Mouse (Mus musculus): ENCODE measurements around the gene Rbfox2.

The Rbfox2 gene

DNA sequence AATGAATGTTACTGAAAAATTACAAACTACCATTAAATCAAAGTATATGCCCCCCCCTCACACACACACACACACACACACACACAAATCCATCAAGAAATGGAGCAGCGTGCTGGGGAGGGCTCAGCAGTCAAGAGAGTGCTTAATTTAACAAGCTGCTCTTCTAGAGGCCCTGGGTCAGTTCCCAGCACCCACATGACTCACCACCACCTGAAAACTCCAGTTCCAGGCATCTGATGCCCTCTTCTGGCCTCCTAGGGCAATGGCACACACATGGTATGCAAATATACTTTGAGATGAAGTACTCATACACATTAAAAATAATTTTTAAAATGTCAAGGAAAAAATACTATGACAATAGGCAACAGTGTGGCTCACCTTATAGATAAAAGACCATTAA, 120.7 kb downstream of the Rbfox2 start:
- no peak for DNase-seq

DNA sequence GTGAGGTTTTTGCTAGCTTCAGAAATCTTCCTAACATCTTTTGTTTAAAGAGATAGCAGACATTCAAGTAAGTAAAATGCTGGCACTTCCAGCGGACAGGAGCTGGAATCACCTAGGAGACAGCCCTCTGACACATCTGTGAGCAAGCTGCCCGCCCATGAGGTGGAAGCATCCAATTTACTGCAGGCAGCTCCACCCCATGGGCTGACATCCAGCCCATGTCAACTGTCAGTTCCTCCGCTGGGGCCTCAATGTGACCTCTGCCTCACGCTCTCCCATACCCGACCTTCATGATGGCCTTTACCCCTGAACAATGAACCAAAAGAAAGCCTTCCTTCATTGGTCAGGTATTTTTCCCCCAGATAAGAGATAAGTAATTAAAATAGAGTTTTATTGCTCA, 121.2 kb downstream of the Rbfox2 start:
- peak; percentile 11 to 26 for DNase-seq

DNA sequence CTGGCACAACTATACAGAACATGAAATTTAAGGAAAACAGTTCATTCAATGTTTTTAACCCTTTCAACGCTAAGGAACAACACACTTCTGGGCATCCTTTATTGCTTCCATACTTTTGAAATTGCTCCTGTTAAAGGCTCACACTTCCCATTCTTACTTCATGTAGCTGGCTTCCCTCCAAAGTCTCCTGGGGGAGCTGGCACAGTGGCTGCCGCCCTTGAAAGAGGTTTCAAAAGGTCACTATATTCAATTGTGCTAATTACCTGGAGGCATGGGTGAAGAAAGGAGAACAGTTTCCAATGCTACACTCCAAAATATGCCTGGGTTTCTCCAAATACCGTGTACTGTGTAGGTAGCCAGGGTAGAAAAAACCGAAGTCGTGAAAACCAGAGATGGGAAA, 124.0 kb downstream of the Rbfox2 start:
- peak; percentile 61 to 73 for DNase-seq

DNA sequence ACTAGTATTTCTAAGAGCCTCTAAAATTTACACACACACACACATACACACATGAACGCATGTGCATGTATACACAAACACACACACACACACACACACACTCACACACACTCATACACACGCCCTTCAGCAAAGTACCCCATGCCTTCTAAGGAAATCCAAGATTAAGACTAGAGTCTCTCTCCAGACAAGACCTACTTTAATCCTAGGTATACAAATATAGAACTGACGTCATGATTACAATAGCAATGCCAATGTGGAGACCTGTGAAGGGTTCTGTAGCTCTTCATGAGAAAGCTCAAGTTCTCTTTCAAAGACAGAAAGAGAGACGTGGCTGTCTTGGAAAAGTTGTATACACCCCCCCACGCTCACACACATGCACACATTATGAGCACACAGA, 132.8 kb downstream of the Rbfox2 start:
- DNase-seq: no peak

DNA sequence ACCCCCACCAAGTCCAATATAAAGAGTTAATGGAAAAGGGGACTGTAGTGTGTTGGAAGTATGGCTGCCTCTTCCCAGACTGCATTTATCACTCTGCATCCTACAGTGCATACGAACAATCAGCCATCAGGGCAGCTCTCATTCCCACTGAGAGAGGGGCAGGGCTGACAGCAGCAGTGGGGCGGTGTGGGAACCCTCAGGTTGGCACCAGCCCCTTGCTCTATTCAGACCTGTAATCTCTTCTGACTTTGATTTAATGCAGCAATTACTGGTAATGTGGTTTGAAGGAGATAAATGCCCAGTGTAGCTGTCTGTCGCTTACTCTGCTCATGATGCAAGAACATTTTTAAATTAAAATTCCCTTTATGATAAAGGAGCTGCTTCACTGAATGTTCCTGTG, 134.4 kb downstream of the Rbfox2 start:
- DNase-seq: no peak

DNA sequence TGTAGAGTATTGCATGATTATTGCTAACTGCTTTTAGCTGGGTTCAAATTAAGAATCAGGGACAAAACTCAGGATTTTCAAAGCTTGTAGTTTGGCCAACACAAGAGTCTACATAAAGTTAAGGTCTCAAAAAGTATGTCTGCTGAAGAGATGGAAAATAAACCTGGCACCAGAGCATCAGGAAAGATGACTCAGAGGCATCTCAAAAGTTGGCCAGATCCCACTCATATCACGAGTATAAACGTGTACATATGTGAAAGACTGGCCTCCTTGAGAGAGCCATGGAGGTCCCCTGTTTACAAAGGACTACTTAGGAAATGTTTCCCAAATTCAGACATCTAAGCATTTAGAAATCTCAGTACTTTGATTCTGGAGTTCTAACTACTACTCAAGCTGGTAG, 138.0 kb downstream of the Rbfox2 start:
- DNase-seq: no peak

DNA sequence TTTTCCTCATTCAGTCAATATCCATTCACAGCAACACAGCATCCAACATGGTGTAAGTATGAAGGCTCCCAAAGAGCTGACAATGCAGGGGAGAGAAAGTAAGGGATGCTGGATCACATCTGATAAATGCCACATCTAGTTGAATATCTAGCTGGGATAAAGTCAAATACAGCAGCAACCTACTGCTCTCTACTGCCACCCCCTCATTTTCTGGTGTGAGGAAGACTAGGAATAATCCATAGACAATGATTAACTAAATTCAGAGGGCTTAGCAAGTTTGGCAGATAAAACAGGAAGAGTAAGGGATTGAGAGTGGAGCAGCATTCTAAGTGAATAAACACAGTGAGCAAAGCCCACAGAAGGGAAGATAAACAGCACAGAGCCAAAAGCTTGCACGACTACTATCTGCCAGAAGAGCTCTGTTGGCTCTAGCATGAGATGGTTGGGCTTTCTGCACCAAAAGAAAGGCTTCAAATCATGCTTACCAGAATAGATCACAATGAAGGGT, 140.5 kb downstream of the Rbfox2 start:
- no peak for DNase-seq

DNA sequence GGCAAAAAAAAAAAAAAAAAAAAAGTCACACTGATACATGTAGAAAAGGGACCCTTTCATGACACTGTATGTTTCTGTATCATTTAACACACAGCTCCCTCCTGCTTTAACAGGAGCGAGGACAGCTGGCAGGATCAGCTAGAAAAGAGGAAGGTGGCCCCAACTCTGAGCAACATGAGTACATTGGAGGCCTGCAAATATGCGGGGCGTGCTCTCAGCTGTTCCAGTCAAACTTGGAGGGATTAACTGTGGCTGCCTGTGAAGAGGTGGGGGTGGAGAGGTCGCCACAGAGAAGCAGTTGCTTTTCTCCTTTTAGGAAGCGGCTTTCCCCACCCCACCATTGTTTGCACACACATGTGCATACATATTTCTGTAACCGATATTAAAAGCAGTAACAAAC, 143.5 kb downstream of the Rbfox2 start:
- DNase-seq: no peak

DNA sequence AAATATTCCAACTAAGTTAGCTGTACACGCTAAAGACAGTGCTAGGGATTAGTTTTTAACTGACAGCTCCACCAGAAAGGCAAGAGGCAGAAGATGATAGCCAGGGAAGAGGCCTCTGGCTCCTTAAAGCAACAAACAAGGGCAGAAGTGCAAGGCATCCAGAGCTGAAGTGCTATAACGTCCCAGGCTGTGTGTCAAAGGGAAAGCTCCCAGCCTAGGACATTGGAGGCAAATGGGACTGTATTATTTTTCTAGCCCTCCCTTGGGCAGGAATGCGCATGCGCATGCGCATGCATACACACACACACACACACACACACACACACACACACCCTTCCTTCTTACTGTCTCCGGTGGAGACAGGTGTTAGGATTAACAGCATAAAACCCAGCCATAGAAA, 143.9 kb downstream of the Rbfox2 start:
- no peak for DNase-seq

DNA sequence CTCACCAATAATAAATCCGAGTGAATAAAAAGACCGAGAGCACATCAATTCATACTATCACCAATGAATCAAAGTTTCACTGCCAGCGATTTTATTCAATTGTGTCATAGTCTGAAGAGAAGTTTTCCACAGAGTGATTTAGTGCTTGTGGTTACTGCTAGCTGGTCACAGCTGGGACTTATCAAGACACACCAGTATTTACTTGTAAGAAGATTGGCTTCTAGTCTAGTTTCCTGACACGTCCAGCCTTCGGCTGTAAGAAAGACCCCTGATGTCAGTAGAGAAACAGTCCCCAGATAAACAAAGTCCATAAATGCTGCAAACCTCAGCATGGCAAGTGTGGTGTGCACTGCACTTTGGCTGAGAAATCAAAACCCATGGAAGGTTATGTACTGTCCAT, 145.4 kb downstream of the Rbfox2 start:
- DNase-seq: no peak

DNA sequence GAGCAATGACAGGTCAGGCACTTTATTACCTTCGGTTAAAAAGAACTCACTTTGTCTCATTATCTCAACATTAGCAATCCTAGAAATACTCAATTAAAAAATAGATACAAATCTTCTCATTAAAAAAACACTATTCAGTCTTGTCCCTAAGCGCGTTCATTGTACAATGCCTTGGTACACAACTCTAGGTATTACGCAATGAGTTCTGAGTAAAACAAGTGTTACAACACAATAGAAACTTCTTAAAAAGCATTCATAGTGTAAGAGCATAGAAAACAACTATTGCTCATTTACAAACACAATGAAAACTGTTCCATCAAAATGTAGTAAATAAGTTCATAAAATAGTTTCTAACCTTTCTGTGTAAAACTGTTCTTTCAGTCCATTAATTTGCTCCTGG, 146.0 kb downstream of the Rbfox2 start:
- no peak for DNase-seq

DNA sequence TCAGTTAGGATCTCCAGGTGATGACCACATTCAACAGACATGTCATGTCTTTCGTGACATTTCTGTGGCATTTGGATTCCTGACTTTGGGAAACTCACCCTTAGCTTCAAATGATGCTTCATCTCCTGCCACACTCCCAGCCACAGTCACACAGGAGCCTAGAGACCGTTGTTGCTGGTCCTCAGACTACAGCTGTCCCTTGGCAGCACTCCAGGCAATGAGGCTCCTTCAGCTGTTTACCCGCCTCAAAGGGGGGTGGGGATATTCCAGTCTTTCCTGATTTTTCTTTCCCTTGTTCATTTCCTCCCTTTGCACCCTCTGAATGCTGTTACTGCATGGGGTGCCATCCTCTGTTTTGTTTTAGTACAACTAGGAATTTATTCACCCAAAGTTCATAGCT, 150.3 kb downstream of the Rbfox2 start:
- peak; percentile 88 to 91 for DNase-seq

DNA sequence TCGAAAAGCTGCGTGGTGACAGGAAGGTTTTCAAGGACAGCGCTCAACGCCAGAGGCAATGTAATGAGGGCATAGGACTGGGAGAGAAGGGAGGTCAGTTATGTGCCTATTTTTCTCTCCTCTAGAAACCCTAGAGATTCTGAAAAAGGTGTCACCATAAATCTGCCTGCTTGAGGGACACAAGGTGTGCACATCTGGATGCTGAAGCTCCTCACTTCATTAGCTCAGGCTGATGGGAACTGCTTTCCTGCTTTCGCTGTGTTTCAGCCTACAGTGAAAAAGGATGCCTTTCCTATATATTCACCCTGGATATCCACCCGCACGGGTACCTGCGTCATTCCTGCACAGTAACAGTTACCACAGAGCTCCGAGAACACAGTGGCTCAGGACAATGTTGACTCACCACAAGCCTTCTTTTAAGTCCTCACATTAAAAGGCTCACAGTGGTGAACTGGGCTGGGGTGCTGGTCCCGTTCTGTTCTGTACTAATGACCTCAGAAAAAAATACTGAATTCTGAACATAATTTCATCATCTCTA, 152.5 kb downstream of the Rbfox2 start:
- no peak for DNase-seq

DNA sequence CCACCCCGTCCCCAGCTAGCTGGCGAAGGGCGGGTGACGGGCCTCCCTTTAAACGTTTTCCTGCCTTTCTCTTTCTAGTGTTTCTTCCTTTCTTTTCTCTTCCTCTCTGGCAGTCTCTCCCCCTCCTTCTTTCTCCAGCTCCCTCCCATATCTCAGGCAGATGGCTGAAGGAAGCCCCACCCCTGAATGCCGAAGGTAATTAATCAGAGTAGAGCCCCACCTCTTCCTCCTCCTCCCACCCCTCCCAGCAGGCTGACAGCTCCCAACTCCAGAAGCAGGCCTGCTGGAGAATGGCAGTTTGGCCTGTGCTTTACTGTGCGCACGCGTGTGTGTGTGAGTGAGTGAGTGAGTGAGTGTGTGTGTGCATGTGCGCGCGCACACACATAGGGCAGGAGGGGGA, 153.2 kb downstream of the Rbfox2 start:
- peak; percentile 88 to 93 for DNase-seq

DNA sequence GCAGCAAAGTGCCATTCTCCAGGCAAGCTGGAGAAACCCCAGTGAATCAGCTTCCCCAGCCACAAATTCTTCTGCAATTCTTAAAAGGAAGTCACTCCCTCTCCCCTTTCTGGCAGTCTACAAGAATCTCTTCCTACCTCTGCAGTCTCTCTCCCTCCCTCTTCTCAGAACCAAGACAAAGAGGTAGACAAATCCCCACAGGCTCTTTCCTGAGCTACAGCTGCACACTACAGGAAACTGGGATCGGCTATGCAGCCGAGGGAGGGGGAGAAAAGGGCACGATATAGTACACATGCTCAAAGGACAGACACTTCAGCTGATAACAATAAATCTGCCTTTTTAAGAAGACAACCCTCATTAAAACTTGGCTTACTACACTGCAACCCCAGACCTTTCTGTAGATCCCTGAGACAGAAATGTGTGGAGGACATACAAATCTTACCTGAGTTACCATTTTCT, 153.7 kb downstream of the Rbfox2 start:
- DNase-seq: peak; percentile 58 to 63

DNA sequence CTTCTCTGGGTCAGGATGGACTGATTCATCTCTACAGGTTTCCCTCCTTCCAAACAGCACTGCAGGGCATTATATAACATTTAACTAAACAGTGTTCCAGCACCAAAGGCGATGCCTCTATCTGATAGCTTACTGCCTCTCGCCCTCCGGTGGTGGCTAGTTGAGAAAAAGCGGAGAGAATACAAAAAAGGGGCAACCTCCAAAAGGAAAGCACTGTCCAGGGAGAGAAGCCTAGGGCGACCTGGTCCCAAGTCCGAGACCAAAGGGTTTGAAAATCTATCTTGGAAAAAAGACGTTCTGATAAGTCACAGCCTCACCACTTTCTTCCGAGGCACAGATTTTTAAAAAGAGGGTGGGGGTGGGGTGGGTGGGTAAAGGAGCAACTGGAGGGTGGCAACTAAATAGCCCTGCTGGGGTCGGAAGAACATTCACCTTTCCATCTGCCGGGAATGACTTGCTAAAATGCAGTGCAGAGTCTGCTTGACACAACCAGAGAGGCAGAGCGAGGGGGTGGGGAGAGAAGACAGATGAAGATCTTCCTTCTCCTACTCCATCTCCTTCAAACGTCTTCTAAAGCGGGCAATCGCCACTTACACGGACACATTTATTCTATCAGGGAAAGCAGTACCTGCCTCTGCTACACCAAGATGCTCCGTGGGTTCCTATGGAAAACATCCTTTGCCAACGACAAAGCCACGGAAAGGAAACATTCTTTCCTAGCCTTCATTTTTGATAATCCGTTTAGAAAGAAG, 154.3 kb downstream of the Rbfox2 start:
- DNase-seq: peak; percentile 65 to 69

DNA sequence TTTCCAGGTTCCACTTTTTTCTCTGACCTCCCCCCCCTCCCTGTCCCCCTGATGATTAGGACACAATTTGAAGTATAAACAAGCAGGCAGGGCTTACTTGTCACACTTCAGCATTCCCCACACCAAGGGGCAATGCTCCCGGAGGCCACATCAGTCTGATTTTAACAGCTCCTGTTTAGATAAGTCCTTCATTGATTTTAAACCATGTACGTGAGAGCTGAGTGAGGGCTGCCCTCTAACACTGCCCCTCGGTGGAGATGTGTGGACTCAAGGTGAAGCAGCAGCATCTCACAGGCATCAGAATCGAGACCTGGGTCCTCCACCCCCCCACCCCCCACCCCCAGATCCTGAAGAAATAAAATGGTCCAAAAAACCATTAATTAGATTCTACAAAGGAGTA, 155.0 kb downstream of the Rbfox2 start:
- DNase-seq: peak in 1 of 2 experiments; percentile 39

DNA sequence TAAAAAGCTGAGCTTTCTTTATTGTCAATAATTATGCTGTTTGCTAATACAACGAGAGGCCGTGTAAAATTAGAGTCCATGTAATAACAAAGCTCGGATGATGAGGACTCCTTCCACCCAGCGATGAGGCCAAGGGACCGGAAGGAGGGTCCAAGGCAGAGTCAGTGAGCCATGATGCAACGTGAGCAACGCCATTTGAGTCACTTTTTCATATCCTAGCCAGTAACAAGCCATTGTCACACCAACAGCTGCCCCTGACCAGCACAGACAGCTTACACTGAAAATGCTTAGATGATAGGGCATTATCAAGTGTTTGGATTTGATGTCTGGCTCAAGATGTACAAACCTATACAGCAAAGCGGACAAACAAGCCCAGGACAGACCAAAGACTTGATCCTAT, 155.6 kb downstream of the Rbfox2 start:
- DNase-seq: peak in 1 of 2 experiments; percentile 20

DNA sequence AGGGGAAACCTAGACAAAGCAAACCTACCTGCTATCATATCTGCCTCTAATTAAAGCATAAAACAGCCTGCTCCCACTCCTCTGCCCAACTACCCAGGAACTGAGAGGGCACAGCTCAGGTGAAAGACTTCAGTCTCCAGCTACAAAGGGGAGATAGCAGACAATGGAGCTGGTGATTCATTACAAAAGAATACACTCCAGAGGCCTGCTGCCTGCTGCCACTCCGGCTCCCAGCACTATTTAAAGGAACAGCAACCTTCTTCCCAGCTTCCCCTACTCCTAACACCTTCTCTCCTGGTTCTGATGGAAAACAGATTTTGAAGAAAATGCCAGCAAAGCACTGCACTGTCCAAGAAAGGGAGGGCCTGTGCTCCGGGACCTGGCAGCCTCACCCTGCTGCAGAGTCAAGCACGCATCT, 156.4 kb downstream of the Rbfox2 start:
- peak; percentile 50 to 62 for DNase-seq

DNA sequence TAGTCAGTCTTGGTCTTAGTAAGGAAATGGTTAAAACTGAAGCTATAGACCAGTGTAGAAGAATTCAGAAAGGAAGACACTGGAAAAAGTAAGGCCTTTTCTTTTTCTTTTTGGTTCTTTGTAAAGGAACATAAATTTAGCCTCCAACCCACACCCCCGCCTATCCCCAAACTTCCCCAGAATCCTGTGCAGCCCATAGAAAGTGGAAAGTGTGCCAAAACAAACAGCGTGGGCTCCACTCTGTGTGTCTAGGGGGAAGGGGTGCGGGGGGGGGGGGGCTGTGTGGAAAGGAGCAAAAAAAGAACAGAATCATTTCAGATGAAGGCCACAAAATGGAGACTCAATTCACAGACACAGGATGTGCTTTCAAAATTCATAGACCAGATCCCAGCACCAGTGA, 156.8 kb downstream of the Rbfox2 start:
- DNase-seq: no peak

DNA sequence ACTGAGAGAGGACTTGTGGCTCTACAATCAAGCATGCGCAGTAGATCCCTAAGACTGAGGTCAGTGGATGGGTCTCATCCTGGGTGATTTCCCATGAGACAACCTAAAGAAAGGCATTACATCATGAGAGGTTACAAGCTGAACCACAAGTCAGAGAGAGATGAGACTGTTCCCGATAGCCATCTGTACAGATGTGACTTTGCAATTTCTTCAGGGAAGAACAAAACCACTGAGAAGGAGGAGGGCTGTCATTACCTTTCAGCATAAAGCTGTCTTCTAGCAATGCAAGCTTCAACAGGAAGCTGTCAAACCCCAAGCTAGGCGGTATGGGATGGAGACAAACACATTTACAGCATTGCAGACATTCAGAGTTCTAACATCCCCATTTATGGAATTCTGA, 157.3 kb downstream of the Rbfox2 start:
- DNase-seq: no peak

DNA sequence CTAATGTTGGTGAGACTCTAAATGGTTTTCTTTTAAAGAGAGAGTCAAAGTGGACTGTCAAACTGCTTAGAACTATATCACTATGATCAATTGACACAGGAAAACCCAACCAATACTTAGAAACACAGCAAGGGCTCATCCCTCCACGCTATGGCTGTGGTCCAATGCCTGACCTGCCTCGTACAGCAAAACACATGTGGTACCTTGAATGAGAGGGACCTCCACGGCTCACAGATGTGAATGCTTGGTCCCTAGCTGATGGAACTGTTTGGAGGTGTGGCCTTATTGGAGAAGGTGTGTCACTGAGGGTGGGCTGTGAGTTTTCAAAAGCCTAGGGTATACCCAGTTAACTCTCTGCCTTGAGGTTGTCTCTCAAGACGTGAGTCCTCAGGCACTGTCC, 159.9 kb downstream of the Rbfox2 start:
- no peak for DNase-seq

DNA sequence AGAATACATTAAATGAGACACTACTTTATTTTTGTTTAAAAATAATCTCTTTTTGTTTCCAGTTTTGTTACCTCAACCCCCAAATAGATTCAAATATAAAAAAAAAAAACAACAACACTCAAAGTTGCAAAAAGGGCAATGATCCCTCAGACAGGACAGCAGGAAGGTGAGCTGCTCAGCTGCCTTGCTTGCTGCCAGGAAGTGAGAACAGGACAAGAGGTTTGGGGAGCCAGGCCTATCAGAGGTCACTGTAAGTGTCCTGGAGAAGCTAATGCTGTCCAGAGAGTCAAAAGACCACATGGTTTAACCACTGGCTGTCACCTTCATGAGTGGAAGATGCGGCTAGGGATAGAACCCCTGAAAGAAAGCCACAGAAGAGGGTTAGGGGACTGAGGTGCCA, 161.8 kb downstream of the Rbfox2 start:
- DNase-seq: no peak

DNA sequence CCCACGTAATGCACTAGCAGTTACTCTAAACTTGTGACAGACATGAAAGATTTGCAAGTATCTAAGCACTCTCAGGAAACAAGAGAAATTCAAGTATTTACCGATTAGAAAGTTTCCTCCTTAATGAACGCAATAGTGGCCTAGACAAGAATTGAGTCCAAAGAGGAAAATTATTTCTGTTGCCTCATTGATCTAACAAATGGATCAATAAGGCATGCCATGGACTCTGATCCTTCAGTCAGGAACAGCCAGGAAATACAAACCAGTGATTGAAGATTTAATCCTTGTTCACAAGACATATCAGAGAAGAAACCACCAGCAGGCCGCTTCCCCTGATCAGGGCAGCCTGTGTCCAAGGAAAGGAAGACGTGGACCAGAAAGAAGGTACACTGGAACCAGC, 164.0 kb downstream of the Rbfox2 start:
- DNase-seq: no peak

DNA sequence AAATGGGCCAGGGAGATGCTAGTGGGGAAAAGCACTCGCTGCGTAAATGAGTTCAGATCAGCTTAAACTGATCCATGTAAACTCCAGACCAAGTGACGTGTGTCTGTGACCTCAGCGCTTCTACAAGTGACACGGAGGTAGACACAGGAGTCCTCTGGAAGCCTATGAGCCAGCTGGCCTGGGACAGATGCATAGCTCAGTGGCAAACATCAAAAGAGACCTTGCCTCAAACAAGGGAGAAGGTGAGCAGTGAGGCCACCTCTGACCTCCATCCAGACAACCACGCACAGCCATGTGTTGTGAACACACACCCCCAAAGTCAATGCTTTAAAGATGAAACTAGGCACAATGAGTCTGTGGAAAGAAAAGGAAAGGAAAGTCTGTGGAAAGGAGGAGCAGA, 164.5 kb downstream of the Rbfox2 start:
- no peak for DNase-seq

All from cerebellum, postnatal 10 days (tissue).